Mouse (Mus musculus) midbrain, postnatal 0 days (tissue): ENCODE data around the gene Adamts17. TPM values are rescaled to one million over a fixed set of nuclear protein-coding genes. Genes with fewer than 3 reads are reported as not detected.
A peak's percentile ranks its signal among the peaks of the same experiment; 100 is the strongest.

Source experiments
- ATAC-seq: fragments of 200-750 bp; cut with Nextera tagmentation; 2 replicates; pipeline ENCODE4 v1.8.0; 2017; ENCODE audit warnings: moderate number of reproducible peaks, mild to moderate bottlenecking, moderate TSS enrichment, moderate library complexity; ENCODE audit not compliant: low FRiP score
- DNase-seq: peaks from one replicate; pipeline ENCODE4 v3.0.0-alpha.2; 2015; ENCODE audit warnings: low spot score
- H3K27ac ChIP-seq: fragments of 300-500 bp; sonication (generic); 2 replicates; pipeline ENCODE4 v1.5.1; 2014; ENCODE audit warnings: low read depth, mild to moderate bottlenecking, low read length, mixed read lengths
- H3K27me3 ChIP-seq: fragments of 300-500 bp; sonication (generic); 2 replicates; pipeline ENCODE4 v1.6.1; 2014; ENCODE audit warnings: low read length, control low read depth, mixed read lengths; ENCODE audit not compliant: insufficient read depth
- H3K36me3 ChIP-seq: fragments of 300-500 bp; sonication (generic); 2 replicates; pipeline ENCODE4 v1.6.1; 2014; ENCODE audit warnings: low read length, control low read depth, mixed read lengths; ENCODE audit not compliant: insufficient read depth
- H3K4me1 ChIP-seq: fragments of 300-500 bp; sonication (generic); 2 replicates; pipeline ENCODE4 v1.6.1; 2014; ENCODE audit warnings: mild to moderate bottlenecking, control low read depth, antibody characterized with exemption, low read length, mixed read lengths; ENCODE audit not compliant: insufficient read depth
- H3K4me2 ChIP-seq: fragments of 300-500 bp; sonication (generic); 2 replicates; pipeline ENCODE4 v1.6.1; 2014; ENCODE audit warnings: low read depth, mild to moderate bottlenecking, low read length, mixed read lengths; ENCODE audit not compliant: poor library complexity, severe bottlenecking
- H3K4me3 ChIP-seq: fragments of 300-500 bp; sonication (generic); 2 replicates; pipeline ENCODE4 v1.5.1; 2014; ENCODE audit warnings: low read depth, mild to moderate bottlenecking, low read length, moderate library complexity
- H3K9ac ChIP-seq: fragments of 300-500 bp; sonication (generic); replicated peaks from 2 replicates; pipeline ENCODE4 v1.6.1; 2014; ENCODE audit warnings: mild to moderate bottlenecking, low read length, moderate library complexity, mixed read lengths; ENCODE audit not compliant: poor library complexity, severe bottlenecking
- H3K9me3 ChIP-seq: fragments of 300-500 bp; sonication (generic); 2 replicates; pipeline ENCODE4 v1.6.1; 2016; ENCODE audit warnings: low read length, control low read depth
- CTCF ChIP-seq: IDR thresholded peaks from 2 replicates; pipeline ENCODE4 v1.5.1; 2016; ENCODE audit warnings: antibody characterized with exemption, mild to moderate bottlenecking
- WGBS: fragments of 180-500 bp; shearing (Covaris S2); extraction: QIAGEN DNeasy Blood & Tissue Kit; methylation state at CpG from one replicate; pipeline ENCODE4 v1.1.7; 2014; 5-methylcytosine and 5-hydroxymethylcytosine counted together
- polyA plus RNA-seq: library from polyadenylated mRNA; unstranded; fragments of >200 nt; fragmentation: Nextera tagmentation; extraction: Ambion mirVana; gene quantifications from 2 replicates; pipeline ENCODE4 v1.2.1, GENCODE M21; 2015
- total RNA-seq: library from RNA; depleted of rRNA; stranded (reverse); fragments of >200 nt; gene quantifications from 2 replicates; pipeline ENCODE4 v1.2.3, GENCODE M21; 2014

Adamts17 gene
- total and polyA plus RNA-seq, 2 experiments from 2014 or later: 3.2 to 13.0 TPM

DNA sequence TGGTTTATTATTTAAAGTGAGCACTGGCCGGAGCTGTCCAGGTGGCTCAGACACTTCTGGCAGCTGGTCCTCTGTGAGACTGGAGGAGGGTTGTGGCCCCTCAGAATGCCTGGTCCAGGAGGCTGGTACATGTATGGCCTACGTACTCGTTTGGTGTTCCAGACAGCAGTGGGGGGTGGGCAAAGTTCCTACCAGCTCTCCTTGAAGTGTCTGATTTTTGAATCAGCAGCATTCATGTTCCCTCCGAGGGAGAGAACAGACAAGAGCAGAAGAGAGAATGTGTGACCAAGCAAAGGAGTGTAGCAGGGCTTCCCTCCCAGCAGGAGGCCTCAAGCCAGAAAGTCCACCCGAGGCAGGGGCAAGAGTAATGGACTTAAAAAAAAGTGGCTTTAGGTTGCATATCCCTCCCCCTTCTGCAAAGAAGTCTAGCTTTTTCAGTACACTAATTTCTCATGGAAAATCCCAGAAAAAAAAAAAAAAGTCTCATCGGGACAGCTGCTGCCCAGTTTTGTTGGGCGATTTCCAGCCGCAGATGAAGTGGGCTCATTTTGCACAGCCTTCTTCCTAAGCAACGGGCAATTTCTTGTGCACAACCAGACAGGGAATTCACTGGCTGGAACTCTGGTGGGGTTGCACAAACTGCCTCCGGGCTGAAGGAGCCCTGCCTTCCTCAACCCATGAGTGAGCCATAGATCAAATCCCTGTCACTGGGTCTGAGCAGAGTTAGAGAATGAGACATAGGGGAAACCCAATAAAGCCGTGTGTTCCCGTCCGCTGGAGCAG lies 28.4 kb downstream of the Adamts17 start:
- no peak overlapping the region for H3K4me3 ChIP-seq
- H3K4me2 ChIP-seq: no peak overlapping the region
- no peaks in the 10 kb centered on the region for H3K4me1 ChIP-seq
- 42% methylated on average over 13 of the region's 13 CpGs for WGBS
- no peaks in the 10 kb centered on the region for H3K27me3 ChIP-seq
- DNase-seq: peak; percentile 73
- TF ChIP-seq CTCF: no peak
- H3K9me3 ChIP-seq: no peaks in the 10 kb centered on the region
- no peak overlapping the region for H3K27ac ChIP-seq
- H3K36me3 ChIP-seq: no peaks in the 10 kb centered on the region
- no peak overlapping the region for H3K9ac ChIP-seq
- no peak for ATAC-seq

DNA sequence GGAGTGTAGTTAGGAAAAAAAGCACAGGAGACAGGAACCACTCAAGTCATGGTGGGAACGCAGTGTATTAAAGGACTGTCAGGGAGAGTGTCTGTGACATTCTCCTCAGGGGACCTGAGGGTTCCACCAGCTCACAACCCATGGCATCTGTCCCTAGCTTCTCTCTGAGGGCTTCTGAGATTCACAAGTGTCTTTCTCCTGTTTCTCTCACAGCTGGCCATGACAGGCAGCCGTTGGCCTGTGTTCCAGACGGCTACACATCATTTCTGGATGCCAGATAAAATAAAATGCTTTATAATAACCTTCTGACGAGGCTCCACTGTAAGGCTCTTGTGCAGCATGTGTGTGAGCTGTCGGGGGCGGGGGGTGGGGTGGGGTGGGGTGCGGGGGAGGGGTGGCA lies 32.0 kb downstream of the Adamts17 start:
- no peaks in the 10 kb centered on the region for H3K4me1 ChIP-seq
- no peaks in the 10 kb centered on the region for H3K9me3 ChIP-seq
- DNase-seq (no peak), ATAC-seq (no peak)
- H3K4me3 ChIP-seq: no peak overlapping the region
- TF ChIP-seq CTCF: no peak
- H3K9ac ChIP-seq: no peak overlapping the region
- no peaks in the 10 kb centered on the region for H3K27me3 ChIP-seq
- no peak overlapping the region for H3K4me2 ChIP-seq
- no peaks in the 10 kb centered on the region for H3K36me3 ChIP-seq
- 58% methylated on average over 7 of the region's 7 CpGs for WGBS
- no peak overlapping the region for H3K27ac ChIP-seq

DNA sequence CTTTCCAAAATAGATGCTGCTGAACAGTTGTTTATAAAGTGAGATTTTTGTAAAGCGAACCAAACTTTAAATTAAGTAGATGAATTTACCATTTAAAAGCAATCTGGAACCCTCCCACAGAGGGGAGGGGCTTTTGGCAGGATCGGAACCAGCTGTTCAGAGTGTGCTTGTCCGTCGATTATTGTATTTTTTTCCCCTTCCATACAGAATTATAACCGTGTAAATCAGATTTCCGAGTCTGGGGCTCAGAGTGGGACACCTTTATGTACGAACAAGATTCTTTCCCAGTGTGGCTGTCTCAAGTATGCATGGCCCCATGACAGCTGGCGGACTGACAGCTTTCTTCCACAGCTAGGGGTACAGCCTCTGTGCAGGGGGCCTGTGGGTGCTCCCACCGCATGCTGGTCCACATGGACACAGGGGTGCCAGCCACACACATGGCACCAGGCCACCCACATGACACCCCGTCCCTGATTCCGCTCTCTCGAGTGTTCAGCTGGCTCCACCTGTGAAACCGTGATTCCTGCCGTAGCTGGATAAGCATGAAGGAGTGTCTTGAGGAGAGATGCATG lies 32.5 kb downstream of the Adamts17 start:
- Histone ChIP-seq H3K27ac (no peak overlapping the region), H3K9me3 (no peaks in the 10 kb centered on the region), H3K4me1 (no peaks in the 10 kb centered on the region), H3K36me3 (no peaks in the 10 kb centered on the region), H3K4me3 (no peak overlapping the region), H3K4me2 (no peak overlapping the region), H3K9ac (no peak overlapping the region), H3K27me3 (no peaks in the 10 kb centered on the region)
- WGBS: 60% methylated on average over 14 of the region's 14 CpGs
- no peak for ATAC-seq
- no peak for TF ChIP-seq CTCF
- no peak for DNase-seq

GRCm38 (mm10) chr7:66873235-66873634 lies 33.7 kb downstream of the Adamts17 start:
- Histone ChIP-seq H3K36me3 (no peaks in the 10 kb centered on the region), H3K4me1 (no peaks in the 10 kb centered on the region), H3K27me3 (no peaks in the 10 kb centered on the region), H3K4me2 (no peak overlapping the region), H3K9ac (no peak overlapping the region), H3K27ac (no peak overlapping the region), H3K4me3 (no peak overlapping the region), H3K9me3 (no peaks in the 10 kb centered on the region)
- TF ChIP-seq CTCF: no peak
- no peak for DNase-seq
- no peak for ATAC-seq
- 85% methylated on average over 2 of the region's 2 CpGs for WGBS

GRCm38 (mm10) chr7:66891431-66891830 lies 51.9 kb downstream of the Adamts17 start:
- no peak for TF ChIP-seq CTCF
- no peaks in the 10 kb centered on the region for H3K9me3 ChIP-seq
- no peak overlapping the region for H3K4me2 ChIP-seq
- ATAC-seq (no peak), DNase-seq (no peak)
- no peaks in the 10 kb centered on the region for H3K27me3 ChIP-seq
- no peak overlapping the region for H3K4me3 ChIP-seq
- no peaks in the 10 kb centered on the region for H3K4me1 ChIP-seq
- H3K9ac ChIP-seq: no peak overlapping the region
- H3K36me3 ChIP-seq: no peaks in the 10 kb centered on the region
- H3K27ac ChIP-seq: no peak overlapping the region
- 85% methylated on average over 2 of the region's 2 CpGs for WGBS

- Histone ChIP-seq H3K9me3 (no peaks in the 10 kb centered on the region), H3K4me1 (no peaks in the 10 kb centered on the region), H3K4me3 (no peak overlapping the region), H3K27ac (no peak overlapping the region), H3K27me3 (no peaks in the 10 kb centered on the region), H3K4me2 (no peak overlapping the region), H3K36me3 (no peaks in the 10 kb centered on the region), H3K9ac (no peak overlapping the region)
- 87% methylated on average over 4 of the region's 4 CpGs for WGBS
- DNase-seq: no peak
- no peak for ATAC-seq
- no peak for TF ChIP-seq CTCF
Observed at GRCm38 (mm10) chr7:66892096-66892495, 52.6 kb downstream of the Adamts17 start.
